Mouse (Mus musculus): ENCODE measurements around the gene 4930415L06Rik. TPM values are rescaled to one million over a fixed set of nuclear protein-coding genes. Genes with fewer than 3 reads are reported as not detected.

Gene 4930415L06Rik
- total RNA-seq (2015; ENCODE audit: low replicate concordance) (not detected in 2 replicates), total RNA-seq (2017; ENCODE audit: low replicate concordance) (not detected in 2 replicates)

DNA sequence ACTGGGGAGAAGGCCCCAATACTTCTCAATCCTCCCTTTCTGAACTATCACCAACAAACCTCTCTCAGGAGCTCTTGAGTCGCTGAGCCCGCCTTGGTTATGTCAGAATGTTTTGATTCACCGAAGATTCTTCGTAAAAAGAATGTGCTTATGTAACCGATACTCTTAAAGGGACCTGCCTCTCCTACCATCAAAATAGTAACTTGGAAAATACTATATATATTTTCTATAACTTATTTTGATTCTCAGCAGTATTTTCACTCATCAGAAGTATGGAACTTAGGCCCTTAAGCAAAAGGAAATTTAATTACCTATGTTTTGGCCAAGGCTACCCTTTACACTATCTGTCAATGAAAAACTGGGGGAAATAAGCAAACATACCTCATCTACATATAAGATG, at the start of gene 4930415L06Rik:
Gene 4930415L06Rik, minus strand, starts transcription at position 101 of the 400 bp plus-strand sequence.
- no peak for ATAC-seq (replicated peaks; ENCODE audit: low FRiP score, poor library complexity, severe bottlenecking)

DNA sequence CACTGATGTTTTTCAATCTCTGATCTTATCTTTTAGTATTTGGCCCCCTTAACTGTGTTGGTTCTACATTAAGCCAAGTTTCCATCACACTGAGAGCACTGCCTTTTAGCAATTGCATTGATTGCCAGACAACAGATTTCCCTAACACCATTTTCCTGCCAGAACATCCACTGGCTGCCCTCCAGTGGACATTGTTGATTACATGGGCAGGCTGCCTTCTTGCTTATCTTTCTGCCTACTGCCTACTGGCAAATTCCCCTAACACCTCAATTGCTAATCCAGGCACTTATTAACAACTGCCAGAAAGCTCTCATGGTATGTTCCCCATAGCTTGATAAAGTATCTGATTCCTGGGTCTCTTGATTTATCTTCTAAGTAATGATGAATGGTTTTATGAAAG, 46.0 kb upstream of the 4930415L06Rik start:
- ATAC-seq (replicated peaks; ENCODE audit: low FRiP score, poor library complexity, severe bottlenecking) = no peak

DNA sequence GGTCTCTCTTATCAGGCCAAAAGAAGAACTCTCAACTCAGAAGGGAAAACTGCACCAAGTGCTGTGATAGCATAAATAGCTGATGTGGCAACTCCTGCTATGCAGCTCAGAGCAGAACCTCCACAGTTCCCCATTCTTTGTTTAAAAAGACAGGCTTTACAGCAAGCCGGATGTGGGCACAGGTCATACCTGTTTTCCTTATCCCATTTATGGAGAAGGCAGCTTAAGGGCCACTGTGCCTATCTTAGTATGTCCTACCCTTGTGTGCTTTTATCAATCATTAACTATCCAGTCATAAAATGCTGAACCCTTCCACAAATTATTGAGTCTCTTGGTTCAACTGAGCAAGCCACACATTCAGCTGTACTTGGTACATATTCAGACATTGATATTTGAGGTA, 27.8 kb downstream of the 4930415L06Rik start:
- ATAC-seq (replicated peaks; ENCODE audit: low FRiP score, poor library complexity, severe bottlenecking) = no peak

Other genes with a start within 250 kb of the 4930415L06Rik start
- gene 4932429P05Rik, start 180.6 kb downstream of the 4930415L06Rik start, total RNA-seq (2015; ENCODE audit: low replicate concordance) = not detected in 2 replicates
- 0.14 TPM in 1 of 2 replicates, not detected in the other for gene 4932429P05Rik, start 180.6 kb downstream of the 4930415L06Rik start, total RNA-seq (2017; ENCODE audit: low replicate concordance)